Mouse (Mus musculus): Measurements from ENCODE around the gene Babam2. TPM values are rescaled to one million over a fixed set of nuclear protein-coding genes. Genes with fewer than 3 reads are reported as not detected.
"Not testable (repeated sequence)": the region's sequence is repeated elsewhere in the genome, so short reads cannot be mapped to it uniquely, and the experiment has no call there.

Gene Babam2
- total RNA-seq, 2 experiments from 2014 or later: 81.6 to 148 TPM

DNA sequence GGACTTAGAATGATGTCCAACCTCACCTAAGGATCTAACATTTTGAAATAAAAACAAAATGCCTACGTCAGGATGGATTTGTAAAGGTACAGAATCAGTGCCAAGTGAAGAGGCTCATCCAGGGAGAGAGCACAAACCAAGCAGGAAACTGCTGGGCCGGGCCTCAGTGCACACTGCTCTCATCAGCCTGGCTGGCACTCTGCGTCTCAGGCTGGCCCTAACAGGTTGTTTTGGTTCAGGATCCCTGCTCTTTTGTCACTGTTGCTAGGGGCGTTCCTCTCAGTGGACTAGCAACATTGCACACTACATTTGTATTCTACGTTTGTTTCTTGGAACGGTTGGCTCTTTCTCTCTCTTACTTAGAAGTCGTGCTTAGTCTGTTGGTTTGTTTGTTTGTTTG is 231.5 kb downstream of the Babam2 start:
- no peak for DNase-seq (ENCODE audit: low spot score in 2 of 2)

- DNase-seq (ENCODE audit: low spot score in 2 of 2): no peak
Observed at GRCm38 (mm10) chr5:31931127-31931625, 233.7 kb downstream of the Babam2 start.

DNA sequence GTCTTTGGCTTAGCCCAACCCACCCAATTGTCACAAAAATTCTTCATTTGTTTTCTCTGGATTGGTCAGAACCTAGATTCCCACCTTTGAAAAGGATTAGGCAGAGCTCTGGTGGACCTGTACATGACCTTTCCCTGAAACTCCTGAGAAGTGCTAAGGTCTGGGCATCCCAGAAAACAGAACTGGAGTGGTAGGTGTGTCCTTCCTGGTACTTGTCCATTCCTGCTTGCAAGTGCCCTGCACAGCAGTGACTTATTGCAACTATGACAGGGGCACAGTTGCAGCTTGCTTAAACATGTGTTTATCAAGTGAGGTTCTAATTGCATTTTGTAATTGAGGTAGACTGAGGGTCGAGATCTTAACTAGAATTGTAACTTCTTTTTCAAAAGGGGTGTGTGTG is 234.2 kb downstream of the Babam2 start:
- DNase-seq (ENCODE audit: low spot score in 2 of 2): no peak

- no peak for DNase-seq (ENCODE audit: low spot score in 2 of 2)
Observed at GRCm38 (mm10) chr5:31933296-31933695, 235.8 kb downstream of the Babam2 start.

DNA sequence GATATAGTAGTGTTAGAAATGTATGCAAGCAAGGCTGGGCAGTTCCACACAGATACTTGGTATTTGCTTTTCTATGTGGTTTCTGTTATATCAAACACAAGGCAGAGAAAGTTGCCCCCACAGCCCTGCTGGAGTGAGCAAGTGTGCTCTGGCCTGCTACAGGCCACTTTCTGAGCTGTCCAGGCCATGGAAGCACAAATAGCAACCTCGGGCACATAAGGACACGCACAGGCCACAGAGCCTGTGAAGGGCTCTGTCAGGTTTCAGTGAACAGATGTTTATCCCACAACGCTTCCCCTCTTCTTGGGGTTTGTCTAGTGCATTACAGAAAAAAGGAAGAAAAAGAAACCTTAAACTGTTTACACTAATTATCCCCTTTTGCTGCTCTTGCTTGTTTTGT is 236.9 kb downstream of the Babam2 start:
- no peak for DNase-seq (ENCODE audit: low spot score in 2 of 2)

DNA sequence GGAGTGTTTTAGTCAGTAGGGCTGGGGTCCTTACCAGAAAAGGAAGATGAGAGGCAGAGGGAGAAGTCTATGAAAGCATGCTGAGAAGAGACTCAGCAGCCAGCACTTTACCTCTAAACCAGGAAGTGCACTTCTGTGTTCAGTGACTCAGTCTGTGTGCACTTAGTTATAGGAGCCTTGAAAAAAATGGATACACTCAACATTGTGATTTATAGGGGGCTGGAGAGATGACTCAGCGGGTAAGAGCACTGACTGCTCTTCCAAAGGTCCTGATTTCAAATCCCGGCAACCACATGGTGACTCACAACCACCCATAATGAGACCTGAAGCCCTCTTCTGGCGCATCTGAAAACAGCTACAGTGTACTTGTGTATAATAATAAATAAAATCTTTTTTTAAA is 238.5 kb downstream of the Babam2 start:
- DNase-seq (ENCODE audit: low spot score in 2 of 2): no peak

DNA sequence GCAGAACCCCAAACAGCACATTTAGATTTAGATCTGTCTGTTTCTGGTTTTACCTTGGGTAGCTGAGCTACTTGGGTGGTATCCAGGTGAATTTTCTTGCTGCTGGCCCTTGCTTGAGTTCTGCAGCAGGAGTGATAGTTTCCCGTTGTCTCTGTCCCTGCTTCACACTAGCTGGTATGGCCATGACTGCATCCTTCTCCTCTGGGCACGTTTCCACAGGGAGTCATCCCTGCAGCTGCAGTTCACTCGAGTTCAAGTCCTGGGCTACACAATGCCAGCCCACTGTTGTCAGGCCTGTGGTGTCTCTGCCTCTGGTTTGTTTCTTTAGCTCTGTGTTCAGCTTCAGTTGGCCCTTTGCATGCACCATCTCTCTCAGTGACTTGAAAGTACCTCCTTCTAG is 239.0 kb downstream of the Babam2 start:
- no peak for DNase-seq (ENCODE audit: low spot score in 2 of 2)

DNA sequence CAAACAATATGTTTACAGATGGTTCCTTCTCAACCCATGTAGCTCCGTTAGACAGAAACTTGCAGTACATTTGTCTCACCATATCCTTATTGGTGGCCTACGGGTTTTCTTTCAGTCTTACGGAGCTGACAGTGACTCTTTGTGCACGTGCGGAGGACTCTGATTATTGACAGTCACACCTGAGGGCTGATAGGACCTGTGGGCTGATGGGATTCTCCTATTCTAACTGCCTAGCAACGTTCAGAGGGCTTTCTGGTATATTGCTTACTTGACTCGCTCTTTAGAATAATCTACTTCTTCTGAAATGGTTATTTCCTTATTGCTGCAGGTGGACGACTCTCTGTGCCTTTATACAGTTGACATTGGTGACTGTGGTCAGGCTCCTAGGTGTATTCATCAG is 243.4 kb downstream of the Babam2 start:
- no peak for DNase-seq (ENCODE audit: low spot score in 2 of 2)

DNA sequence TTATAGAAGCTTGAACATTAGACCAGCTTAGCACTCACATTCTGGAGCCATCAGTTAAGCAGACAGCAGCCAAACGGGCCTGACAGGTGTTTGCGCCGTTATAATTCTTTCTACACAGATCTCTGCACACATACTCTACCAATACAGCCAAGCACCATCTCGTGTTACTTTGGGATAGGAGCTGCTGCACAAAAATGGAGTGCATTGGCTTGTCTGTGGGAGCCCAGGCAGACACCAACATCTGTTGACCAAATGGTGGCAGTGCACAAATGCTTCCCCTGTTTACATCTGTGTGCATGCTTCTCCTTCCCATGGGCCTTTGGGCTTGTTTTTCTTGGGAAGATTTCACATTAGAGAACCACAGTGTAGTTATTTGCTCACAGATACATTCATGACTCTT is 249.7 kb downstream of the Babam2 start:
- DNase-seq (ENCODE audit: low spot score in 2 of 2): no peak

- no peak for DNase-seq (ENCODE audit: low spot score in 2 of 2)
Observed at GRCm38 (mm10) chr5:31949389-31949788, 251.9 kb downstream of the Babam2 start.

- no peak for DNase-seq (ENCODE audit: low spot score in 2 of 2)
Observed at GRCm38 (mm10) chr5:31950532-31950931, 253.0 kb downstream of the Babam2 start.

- DNase-seq (ENCODE audit: low spot score in 2 of 2): no peak
Observed at GRCm38 (mm10) chr5:31955184-31955583, 257.7 kb downstream of the Babam2 start.

DNA sequence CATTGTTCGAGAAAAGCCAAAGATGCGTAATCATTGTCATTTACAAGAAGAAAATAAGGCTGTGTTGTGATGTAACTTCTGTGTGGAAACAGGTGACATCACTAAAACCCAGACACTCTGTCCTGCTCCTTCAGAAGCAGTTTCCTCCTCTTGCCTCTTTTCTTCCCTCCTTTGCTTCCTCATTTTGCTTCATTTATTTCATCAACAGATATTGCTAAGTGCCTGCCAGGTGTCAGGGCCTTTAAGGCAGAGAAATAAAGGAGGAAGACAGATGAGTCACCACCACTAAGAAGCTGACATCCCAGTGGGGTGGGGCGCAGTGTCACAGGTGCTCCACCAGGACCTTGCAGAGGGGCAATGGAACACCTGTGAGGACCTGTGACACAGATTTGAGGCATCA is 258.9 kb downstream of the Babam2 start:
- DNase-seq (ENCODE audit: low spot score in 2 of 2): no peak

DNA sequence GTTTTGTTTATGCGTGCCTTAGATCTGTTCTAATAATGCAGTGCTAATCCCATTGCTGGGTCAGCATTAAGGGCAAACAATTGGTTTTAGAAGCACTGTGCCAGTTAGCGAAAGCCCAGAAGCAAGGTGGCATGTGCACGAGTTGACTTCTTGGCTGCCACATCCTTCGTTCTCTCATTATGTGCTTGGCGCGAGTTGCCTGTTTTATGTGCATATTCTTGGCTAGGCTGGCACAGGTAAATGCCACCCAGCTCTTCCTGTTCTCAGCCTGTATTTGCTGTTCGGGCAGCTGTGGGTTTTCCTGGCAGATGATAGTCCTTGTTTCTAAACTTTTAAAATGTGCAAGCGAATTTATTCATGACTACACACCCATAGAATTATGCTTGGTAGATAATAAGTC is 262.4 kb downstream of the Babam2 start:
- DNase-seq (ENCODE audit: low spot score in 2 of 2): no peak

GRCm38 (mm10) chr5:31961423-31961822 is 263.9 kb downstream of the Babam2 start:
- no peak for DNase-seq (ENCODE audit: low spot score in 2 of 2)

DNA sequence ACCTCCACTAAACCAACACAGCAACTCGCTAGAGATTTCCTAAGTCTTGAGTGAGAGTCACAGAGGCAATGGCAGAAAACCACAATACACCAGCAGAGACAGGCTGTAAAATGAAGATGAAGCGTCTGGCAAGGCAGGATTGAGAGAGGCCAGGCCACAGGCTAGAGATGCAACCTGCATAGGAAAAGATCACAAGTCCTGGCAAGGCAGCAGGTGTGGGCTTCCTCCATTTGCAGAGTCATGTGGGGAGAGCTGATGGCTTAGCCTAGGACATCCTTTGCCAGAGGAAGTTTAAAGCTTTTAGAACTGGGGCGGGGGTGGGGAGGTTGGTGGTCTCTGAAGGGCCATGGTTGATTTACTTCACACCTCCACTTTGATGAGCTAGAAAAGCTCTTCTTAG is 264.9 kb downstream of the Babam2 start:
- no peak for DNase-seq (ENCODE audit: low spot score in 2 of 2)

GRCm38 (mm10) chr5:31963352-31963751 is 265.9 kb downstream of the Babam2 start:
- DNase-seq (ENCODE audit: low spot score in 2 of 2): no peak

DNA sequence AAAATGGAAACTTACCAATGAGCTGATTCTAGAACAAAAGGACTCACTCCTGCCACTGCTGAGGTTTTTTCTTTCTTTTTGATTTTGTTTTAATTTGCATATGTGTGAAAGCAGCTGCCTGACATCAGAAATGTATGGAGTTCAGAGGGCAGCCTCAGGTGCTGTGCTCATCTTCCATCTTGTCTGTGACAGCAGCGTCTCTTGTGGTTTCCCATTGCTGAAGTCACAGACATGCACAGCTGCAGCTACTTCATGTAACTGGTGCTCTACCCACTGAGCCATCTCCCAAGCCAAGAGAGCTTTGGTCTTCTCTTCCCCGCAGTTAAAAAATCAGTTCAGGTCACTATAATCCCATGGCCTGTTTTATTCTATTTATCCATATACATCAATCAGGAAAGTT is 266.4 kb downstream of the Babam2 start:
- no peak for DNase-seq (ENCODE audit: low spot score in 2 of 2)

GRCm38 (mm10) chr5:31966741-31967140 is 269.3 kb downstream of the Babam2 start:
- DNase-seq (ENCODE audit: low spot score in 2 of 2): no peak

GRCm38 (mm10) chr5:31967526-31967925 is 270.0 kb downstream of the Babam2 start:
- DNase-seq (ENCODE audit: low spot score in 2 of 2): no peak

- DNase-seq (ENCODE audit: low spot score in 2 of 2): no peak
Observed at GRCm38 (mm10) chr5:31968046-31968506, 270.6 kb downstream of the Babam2 start.

GRCm38 (mm10) chr5:31972416-31972815 is 274.9 kb downstream of the Babam2 start:
- DNase-seq (ENCODE audit: low spot score in 2 of 2): not testable (repeated sequence)

- no peak for DNase-seq (ENCODE audit: low spot score in 2 of 2)
Observed at GRCm38 (mm10) chr5:31974614-31975168, 277.2 kb downstream of the Babam2 start.

Measured in adrenal gland, adult 18-20 months (tissue).